In genomic region chr5:95945120-95945519, GRCm38 (mm10) we compare ENCODE assay signal across 34 mouse cellular contexts. TPM values are rescaled to one million over a fixed set of nuclear protein-coding genes. Genes with fewer than 3 reads are reported as not detected.
DNase-seq lines count a peak whose midpoint lies in the region; ATAC-seq and TF ChIP-seq lines count a peak whose summit lies in the region.
"Had no signal": no experiment of that assay in that cellular context is flagged by ENCODE, and none has a peak within 500 bp of the region (broad histone marks: within the 10 kb centered on the region; RNA-seq: fewer than 3 reads in every experiment).

No protein-coding gene starts in this region.

- ATAC-seq in kidney, postnatal 0 days (replicated peaks; ENCODE audit: low FRiP score, low read depth), result no peak
- peak; percentile 43; the same call in 1 of the 2 replicates for ATAC-seq in intestine, embryonic 15.5 days
- ATAC-seq: forebrain, embryonic 16.5 days; inflammation-experienced regulatory T-cells, adult 6 months; midbrain, embryonic 15.5 days had no signal

- H3K9ac ChIP-seq in kidney, postnatal 0 days (ENCODE audit: low read depth, low read length), result no peak overlapping the region
- no peak overlapping the region for H3K9ac ChIP-seq in intestine, embryonic 15.5 days
- H3K9ac ChIP-seq: embryonic facial prominence, embryonic 13.5 days; heart, embryonic 13.5 days; hindbrain, embryonic 15.5 days; liver, embryonic 14.5 days; lung, embryonic 15.5 days; midbrain, embryonic 15.5 days; neural tube, embryonic 12.5 days had no signal

- 15% methylated on average over 3 of the region's 3 CpGs for whole genome bisulfite sequencing in kidney, postnatal 0 days
- WGBS in intestine, embryonic 15.5 days, result 27% methylated on average over 3 of the region's 3 CpGs

- H3K4me1 ChIP-seq in kidney, postnatal 0 days (replicated peaks; ENCODE audit: insufficient read depth, low read length), result 0 out of 2 replicates have a peak, but pooled peaks cover 3% of the 10 kb centered on the region
- H3K4me1 ChIP-seq in intestine, embryonic 15.5 days (replicated peaks), result no peaks in the 10 kb centered on the region
- H3K4me1 ChIP-seq: forebrain, embryonic 10.5 days; hindbrain, embryonic 15.5 days; midbrain, embryonic 10.5 days; midbrain, embryonic 15.5 days; neural tube, embryonic 12.5 days had no signal

- DNase-seq in kidney, postnatal 0 days (ENCODE audit: low spot score), result peak; percentile 72
- DNase-seq in kidney, adult 9 months, result no peak
- DNase-seq in lung, postnatal 36 days, result peak; percentile 21
- DNase-seq in lung, postnatal 14 days, result no peak
- peak; percentile 36 for DNase-seq in skeletal muscle tissue, adult 2 months (ENCODE audit: low read depth, low spot score)
- DNase-seq in spleen, postnatal 14 days (ENCODE audit: low spot score in 2 of 2), result no peak
- DNase-seq in layer of hippocampus, postnatal 10 days (ENCODE audit: low spot score in 2 of 2), result no peak
- DNase-seq: adrenal gland, postnatal 14 days; cerebellum, adult 11 months; cerebellum, adult 9-10 months; cerebellum, postnatal 36 days; gastrocnemius, postnatal 25 days; heart, postnatal 10 days; kidney, adult 8-10 months; liver; right cerebral cortex, adult 18-20 months; thymus, postnatal 14 days had no signal

- no peak overlapping the region for H3K27ac ChIP-seq in kidney, postnatal 0 days
- H3K27ac ChIP-seq in intestine, embryonic 15.5 days, result no peak overlapping the region
- H3K27ac ChIP-seq: embryonic facial prominence, embryonic 13.5 days; forebrain, embryonic 10.5 days; hindbrain, embryonic 10.5 days; hindbrain, embryonic 15.5 days; liver, embryonic 14.5 days; lung, embryonic 15.5 days; midbrain, embryonic 10.5 days; midbrain, embryonic 15.5 days; neural tube, embryonic 12.5 days had no signal

- no peak overlapping the region for H3K4me3 ChIP-seq in kidney, postnatal 0 days (replicated peaks; ENCODE audit: low read depth, low read length)
- H3K4me3 ChIP-seq in intestine, embryonic 15.5 days (replicated peaks), result no peak overlapping the region
- H3K4me3 ChIP-seq: embryonic facial prominence, embryonic 13.5 days; forebrain, embryonic 10.5 days; heart, embryonic 13.5 days; hindbrain, embryonic 10.5 days; hindbrain, embryonic 15.5 days; lung, embryonic 15.5 days; midbrain, embryonic 10.5 days; midbrain, embryonic 15.5 days; neural tube, embryonic 12.5 days had no signal

- no peaks in the 10 kb centered on the region for H3K36me3 ChIP-seq in kidney, postnatal 0 days (ENCODE audit: insufficient read depth, low read length)
- H3K36me3 ChIP-seq in intestine, embryonic 15.5 days, result no peaks in the 10 kb centered on the region
- H3K36me3 ChIP-seq: embryonic facial prominence, embryonic 13.5 days; forebrain, embryonic 10.5 days; heart, embryonic 13.5 days; hindbrain, embryonic 10.5 days; hindbrain, embryonic 15.5 days; lung, embryonic 15.5 days; midbrain, embryonic 10.5 days; midbrain, embryonic 15.5 days; neural tube, embryonic 12.5 days had no signal

- H3K4me2 ChIP-seq in kidney, postnatal 0 days (ENCODE audit: low read length), result no peak overlapping the region
- H3K4me2 ChIP-seq in intestine, embryonic 15.5 days (replicated peaks), result no peak overlapping the region
- H3K4me2 ChIP-seq: embryonic facial prominence, embryonic 13.5 days; heart, embryonic 13.5 days; hindbrain, embryonic 15.5 days; lung, embryonic 15.5 days; midbrain, embryonic 15.5 days; neural tube, embryonic 12.5 days had no signal

- no peaks in the 10 kb centered on the region for H3K9me3 ChIP-seq in kidney, postnatal 0 days (replicated peaks; ENCODE audit: low read length)
- no peaks in the 10 kb centered on the region for H3K9me3 ChIP-seq in intestine, embryonic 15.5 days
- H3K9me3 ChIP-seq: embryonic facial prominence, embryonic 13.5 days; forebrain, embryonic 10.5 days; heart, embryonic 13.5 days; hindbrain, embryonic 10.5 days; hindbrain, embryonic 15.5 days; lung, embryonic 15.5 days; midbrain, embryonic 10.5 days; midbrain, embryonic 15.5 days; neural tube, embryonic 12.5 days had no signal

- no peaks in the 10 kb centered on the region for H3K27me3 ChIP-seq in kidney, postnatal 0 days (ENCODE audit: insufficient read depth, low read length)
- H3K27me3 ChIP-seq in intestine, embryonic 15.5 days (replicated peaks), result no peaks in the 10 kb centered on the region
- H3K27me3 ChIP-seq: embryonic facial prominence, embryonic 13.5 days; heart, embryonic 13.5 days; hindbrain, embryonic 15.5 days; lung, embryonic 15.5 days; midbrain, embryonic 15.5 days; neural tube, embryonic 12.5 days had no signal

- TF ChIP-seq CTCF in kidney, postnatal 0 days (IDR thresholded peaks at IDR 0.05; ENCODE audit: low read depth), result no peak

RNA-seq across cellular contexts. Expression of gene Cxcl13, which starts 11.6 kb away (rescaled TPM):
- 4.9 and 6.0 TPM in 2 replicates for polyA plus RNA-seq in kidney, postnatal 0 days (2015; fragmentation: Nextera tagmentation; extraction: Ambion mirVana)
- 51.5 and 60.8 TPM in 2 replicates for polyA plus RNA-seq in intestine, embryonic 15.5 days (2015; fragmentation: Nextera tagmentation; extraction: Ambion mirVana)
- not detected for total RNA-seq in layer of hippocampus, postnatal 10 days (2021)
- total RNA-seq: gastrocnemius, postnatal 25 days; left cerebral cortex, adult 18-20 months; left cerebral cortex, postnatal 14 days; MEL had no signal
- polyA plus RNA-seq: forebrain, embryonic 16.5 days; limb, embryonic 11.5 days; midbrain, embryonic 15.5 days had no signal

Comparison
In these comparisons a context has a peak if more than half of its experiments do, and no peak if none do; other contexts are left out.
1. DNase-seq: peak in kidney, postnatal 0 days (single experiment), lung, postnatal 36 days (single experiment) and skeletal muscle tissue, adult 2 months (single experiment); none in kidney, adult 9 months (single experiment), lung, postnatal 14 days (single experiment), spleen, postnatal 14 days (0 of 2) and layer of hippocampus, postnatal 10 days (0 of 2).